Mouse (Mus musculus): ENCODE results near the gene Serpinb9b.

DNA sequence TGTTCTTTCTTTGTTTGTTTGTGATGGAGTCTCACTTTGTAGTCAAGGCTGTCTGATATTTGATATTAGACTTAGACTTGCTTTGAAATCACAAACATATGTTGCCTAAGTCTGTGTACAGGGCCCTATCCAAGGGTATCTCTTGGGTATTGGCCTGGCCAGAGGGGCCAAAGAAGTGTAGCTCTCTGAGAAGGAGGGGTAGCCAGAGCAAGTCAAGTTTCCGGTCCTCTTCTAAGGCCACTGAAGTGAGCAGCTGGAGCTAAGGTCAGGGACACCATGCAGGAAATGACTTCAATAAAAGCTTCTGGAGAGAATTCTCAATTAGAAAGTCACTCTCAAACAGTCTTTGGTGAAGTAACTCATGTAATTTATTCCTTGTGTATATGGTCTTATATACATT is 4.8 kb upstream of the Serpinb9b start:
- TF ChIP-seq POLR2A (IDR thresholded peaks at IDR 0.05; ENCODE audit: low read depth, low read length) (no peak), CTCF (IDR thresholded peaks at IDR 0.05; ENCODE audit: extremely low read depth, insufficient read length, insufficient replicate concordance, low read depth, low read length) (no peak)

All from small intestine, adult 2 months (tissue).